Mouse (Mus musculus): ENCODE measurements at regions not wholly inside any gene's neighbourhood (a gene's known extent, or its start where the extent isn't known, plus 50 kb on each side); places are given as distances from the start of the nearest gene placed in this dataset.

- TF ChIP-seq CTCF (conservative IDR thresholded peaks at IDR 0.05): no peak
- no peak overlapping the region for H3K27ac ChIP-seq
These were observed 340.3 kb downstream of the Plod2 start for GRCm38 (mm10) chr9:92882251-92882832.

GRCm38 (mm10) chr9:92890063-92890462 lies 348.0 kb downstream of the Plod2 start:
- H3K27ac ChIP-seq: no peak overlapping the region
- no peak overlapping the region for H3K4me3 ChIP-seq
- TF ChIP-seq CTCF (conservative IDR thresholded peaks at IDR 0.05): peak; percentile 76
- no peak for DNase-seq (ENCODE audit: low spot score in 2 of 2)

More at GRCm38 (mm10) chr9:92882251-92882832, 340.3 kb downstream of the Plod2 start:
- no peak overlapping the region for H3K4me3 ChIP-seq
- DNase-seq (ENCODE audit: low spot score in 2 of 2): no peak

DNA sequence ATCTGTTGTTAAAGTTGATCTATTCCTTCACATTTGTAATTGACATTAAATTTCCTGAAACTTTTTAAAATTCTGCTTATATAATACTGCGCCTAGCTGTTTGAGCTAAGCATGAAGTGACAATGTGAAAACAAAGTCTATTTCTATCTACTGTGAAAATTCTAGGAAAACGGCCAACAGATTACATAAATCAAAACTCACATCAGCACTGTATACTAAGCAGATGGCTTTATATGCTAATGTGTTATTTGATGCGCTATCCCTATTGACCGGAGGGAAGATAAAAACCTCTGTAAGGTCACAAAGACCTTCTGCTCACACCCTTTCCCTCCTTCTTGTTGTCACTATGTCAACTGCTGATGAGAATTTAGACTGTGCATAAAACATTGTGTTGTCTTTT lies 357.7 kb downstream of the Plod2 start:
- H3K27ac ChIP-seq: peak overlapping the region; percentile 63
- TF ChIP-seq CTCF (conservative IDR thresholded peaks at IDR 0.05): no peak
- peak in 1 of 2 experiments; percentile 42 for DNase-seq (ENCODE audit: low spot score in 2 of 2)
- H3K4me3 ChIP-seq: no peak overlapping the region

DNA sequence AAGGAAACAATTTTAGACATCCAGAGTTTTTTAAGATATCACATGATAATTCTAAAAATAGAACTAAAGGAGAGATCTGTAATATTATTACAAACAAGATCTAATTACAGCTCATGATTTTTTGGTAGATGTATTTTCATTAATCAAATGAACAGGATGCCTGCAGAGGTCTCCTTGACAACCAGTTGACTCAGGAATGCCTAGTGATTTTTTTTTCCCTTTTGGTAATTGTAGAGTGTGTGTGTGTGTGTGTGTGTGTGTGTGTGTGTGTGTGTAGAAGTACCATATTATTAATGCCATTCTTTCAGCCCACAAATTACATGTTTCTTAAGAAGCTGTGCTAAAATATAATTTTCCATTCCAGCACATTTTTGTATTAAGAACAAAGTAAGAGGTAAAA lies 365.1 kb downstream of the Plod2 start:
- no peak for TF ChIP-seq CTCF (conservative IDR thresholded peaks at IDR 0.05)
- DNase-seq (ENCODE audit: low spot score in 2 of 2): no peak
- Histone ChIP-seq H3K27ac (no peak overlapping the region), H3K4me3 (no peak overlapping the region)

DNA sequence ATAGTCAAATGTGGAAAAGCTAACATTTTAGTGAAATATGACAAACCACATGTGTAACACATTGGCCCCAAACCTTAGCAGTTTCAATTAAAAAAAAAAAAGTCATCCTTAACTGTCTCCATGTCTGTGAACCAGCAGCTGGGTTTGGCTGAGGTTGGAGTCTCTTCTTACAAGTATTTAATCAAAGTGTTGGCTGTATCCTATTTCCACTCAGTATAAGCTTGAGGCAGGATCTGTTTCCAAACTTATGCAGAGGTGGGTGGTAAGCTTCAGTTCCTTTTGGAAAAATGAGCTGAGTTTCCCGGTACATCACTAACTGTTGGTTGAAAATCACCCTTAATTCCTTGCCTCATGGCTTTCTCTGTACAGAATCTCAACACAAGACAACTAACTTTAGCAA lies 377.4 kb downstream of the Plod2 start:
- no peak for DNase-seq (ENCODE audit: low spot score in 2 of 2)
- no peak for TF ChIP-seq CTCF (conservative IDR thresholded peaks at IDR 0.05)
- Histone ChIP-seq H3K4me3 (no peak overlapping the region), H3K27ac (no peak overlapping the region)

- DNase-seq (ENCODE audit: low spot score in 2 of 2): peak; percentile 32 to 53
- Histone ChIP-seq H3K4me3 (peak overlapping the region; percentile 2; the same call in 1 of the 2 replicates), H3K27ac (peak overlapping the region; percentile 73)
- TF ChIP-seq CTCF (conservative IDR thresholded peaks at IDR 0.05): no peak
These were observed 388.4 kb downstream of the Plod2 start for GRCm38 (mm10) chr9:92930231-92930966.

- H3K27ac ChIP-seq: peak overlapping the region; percentile 54; the same call in 1 of the 2 replicates
- H3K4me3 ChIP-seq: no peak overlapping the region
- DNase-seq (ENCODE audit: low spot score in 2 of 2): no peak
- TF ChIP-seq CTCF (conservative IDR thresholded peaks at IDR 0.05): no peak
These were observed 395.8 kb downstream of the Plod2 start for GRCm38 (mm10) chr9:92937802-92938201.

GRCm38 (mm10) chr9:92950092-92950491 lies 408.1 kb downstream of the Plod2 start:
- DNase-seq (ENCODE audit: low spot score in 2 of 2): no peak
- TF ChIP-seq CTCF (conservative IDR thresholded peaks at IDR 0.05): peak; percentile 74
- Histone ChIP-seq H3K27ac (no peak overlapping the region), H3K4me3 (no peak overlapping the region)

DNA sequence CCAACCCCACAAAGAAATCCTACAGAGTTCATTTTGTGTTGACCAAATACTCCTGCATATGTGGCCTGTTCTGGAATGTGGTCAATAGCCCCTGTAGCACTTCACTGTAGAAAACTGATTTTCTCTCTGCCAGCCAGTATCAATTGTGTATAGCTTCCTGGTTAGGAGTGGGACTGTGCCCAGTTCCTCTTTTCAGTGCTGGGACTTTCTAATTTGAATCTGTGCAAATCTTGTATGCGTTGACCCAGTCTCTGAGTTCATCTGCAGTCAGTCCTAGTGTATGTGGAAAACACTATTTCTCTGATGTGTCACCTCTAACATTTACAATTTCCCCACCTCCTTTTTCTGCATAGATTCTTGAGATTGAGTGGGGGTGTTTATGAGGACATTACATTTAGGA lies 421.3 kb downstream of the Plod2 start:
- H3K27ac ChIP-seq: no peak overlapping the region
- no peak for DNase-seq (ENCODE audit: low spot score in 2 of 2)
- H3K4me3 ChIP-seq: no peak overlapping the region
- no peak for TF ChIP-seq CTCF (conservative IDR thresholded peaks at IDR 0.05)

DNA sequence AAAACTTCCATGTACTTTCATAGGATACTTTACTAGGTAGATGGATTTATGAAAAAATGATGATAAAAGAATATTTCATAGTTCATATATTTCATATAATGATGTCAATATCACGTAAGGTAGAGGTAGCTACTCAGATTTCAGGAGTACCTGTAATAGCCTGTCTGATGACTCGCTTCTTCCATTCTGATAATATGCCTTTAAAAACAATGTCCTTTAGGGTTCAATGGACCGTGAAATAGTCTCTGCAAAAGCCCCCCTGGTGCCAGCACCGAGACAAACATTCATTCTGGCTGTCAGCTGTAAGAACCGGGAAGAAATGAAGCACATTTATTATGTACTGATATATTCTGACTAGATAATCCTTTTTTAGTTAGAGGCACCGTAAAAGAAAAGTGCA lies 449.7 kb downstream of the Plod2 start:
- no peak for TF ChIP-seq CTCF (conservative IDR thresholded peaks at IDR 0.05)

DNA sequence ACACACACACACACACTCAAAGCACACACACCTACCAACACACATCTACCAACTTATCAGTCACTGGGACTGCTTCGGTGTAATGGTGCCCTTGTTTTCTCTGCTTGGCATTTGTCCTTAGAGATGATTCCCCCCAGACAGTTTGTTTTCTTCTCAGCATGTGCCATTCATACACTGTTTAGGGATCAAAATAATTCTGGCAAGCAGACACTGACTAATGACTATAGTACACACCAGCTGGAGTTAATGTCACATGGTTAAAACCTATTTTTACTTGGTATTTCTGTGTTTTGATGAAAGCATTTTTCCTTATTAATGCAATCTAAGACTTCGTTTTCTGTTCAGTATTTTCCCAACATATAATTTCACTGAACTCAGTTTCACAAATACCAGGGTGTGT lies 454.1 kb downstream of the Plod2 start:
- peak in 1 of 2 experiments; percentile 11 for DNase-seq (ENCODE audit: low spot score in 2 of 2)
- H3K4me3 ChIP-seq: no peak overlapping the region
- H3K27ac ChIP-seq: no peak overlapping the region
- TF ChIP-seq CTCF (conservative IDR thresholded peaks at IDR 0.05): no peak

More for the DNA sequence above, 449.7 kb downstream of the Plod2 start:
- no peak for DNase-seq (ENCODE audit: low spot score in 2 of 2)
- Histone ChIP-seq H3K4me3 (no peak overlapping the region), H3K27ac (no peak overlapping the region)

GRCm38 (mm10) chr9:93005182-93005953 lies 463.3 kb downstream of the Plod2 start:
- no peak overlapping the region for H3K27ac ChIP-seq
- DNase-seq (ENCODE audit: low spot score in 2 of 2): no peak
- no peak overlapping the region for H3K4me3 ChIP-seq
- no peak for TF ChIP-seq CTCF (conservative IDR thresholded peaks at IDR 0.05)
